Mouse (Mus musculus) CH12.LX (cell line): ENCODE data around the gene Cenpl. TPM values are rescaled to one million over a fixed set of nuclear protein-coding genes. Genes with fewer than 3 reads are reported as not detected.

ENCODE experiments used
- DNase-seq: peaks from one replicate; pipeline ENCODE4 v3.0.0-alpha.2; 2013; ENCODE audit errors: extremely low read depth
- H3K27ac ChIP-seq: 2 replicates; pipeline ENCODE4 v1.5.1; 2012; ENCODE audit warnings: low read depth, mild to moderate bottlenecking, control low read depth, moderate library complexity; ENCODE audit not compliant: insufficient read depth
- H3K27me3 ChIP-seq: replicated peaks from 2 replicates; pipeline ENCODE3; 2012; ENCODE audit warnings: inconsistent platforms
- H3K36me3 ChIP-seq, 2 experiments: replicated peaks in 1 of 2; 2 replicates each; pipeline versions ENCODE3 to v1.6.1; 2012; ENCODE audit warnings: inconsistent platforms in 1 of 2, low read length in 1 of 2, mild to moderate bottlenecking in 1 of 2, mixed read lengths in 1 of 2, moderate library complexity in 1 of 2; ENCODE audit not compliant: control insufficient read depth in 1 of 2, insufficient read depth in 1 of 2
- H3K4me1 ChIP-seq, 2 experiments: 2 replicates each; pipeline ENCODE4 v1.6.1; 2012; ENCODE audit warnings: inconsistent platforms in 1 of 2, moderate library complexity in 1 of 2; ENCODE audit not compliant: insufficient read depth in 2 of 2, control insufficient read depth in 1 of 2
- H3K4me2 ChIP-seq: 2 replicates; pipeline ENCODE4 v1.6.1; 2012; ENCODE audit warnings: low read depth, mild to moderate bottlenecking, control low read depth; ENCODE audit not compliant: poor library complexity, insufficient read depth, severe bottlenecking
- H3K4me3 ChIP-seq, 3 experiments: fragments of 150-350 bp in 1 of 3; sonication (generic) in 1 of 3; replicated peaks in 1 of 3; 2 replicates each; pipeline versions ENCODE3 to v1.5.1; 2011 to 2012; ENCODE audit warnings: low read depth in 2 of 3, low read length in 2 of 3, mild to moderate bottlenecking in 2 of 3, moderate library complexity in 2 of 3, control low read depth in 1 of 3, improper control_type of control experiment in 1 of 3, inconsistent platforms in 1 of 3, mixed read lengths in 1 of 3; ENCODE audit not compliant: poor library complexity in 1 of 3
- H3K79me2 ChIP-seq: replicated peaks from 2 replicates; pipeline ENCODE4 v1.6.1; 2012; ENCODE audit warnings: mild to moderate bottlenecking, moderate library complexity; ENCODE audit not compliant: control insufficient read depth, poor library complexity, insufficient read depth, severe bottlenecking; ENCODE audit errors: extremely low read depth
- H3K9ac ChIP-seq: 2 replicates; pipeline ENCODE4 v1.6.1; 2012; ENCODE audit warnings: low read depth, mild to moderate bottlenecking, control low read depth, moderate library complexity; ENCODE audit not compliant: insufficient read depth
- H3K9me3 ChIP-seq: replicated peaks from 2 replicates; pipeline ENCODE3; 2012; ENCODE audit warnings: low read length, inconsistent platforms, mixed read lengths
- BHLHE40 ChIP-seq: IDR thresholded peaks from 2 replicates; pipeline ENCODE4 v1.6.1; 2011; ENCODE audit warnings: mild to moderate bottlenecking, low read depth, low read length, improper control_type of control experiment
- CHD1 ChIP-seq: IDR thresholded peaks from 2 replicates; pipeline ENCODE4 v1.6.1; 2012; ENCODE audit warnings: low read depth, low read length, improper control_type of control experiment, inconsistent platforms
- CHD2 ChIP-seq: IDR thresholded peaks from 2 replicates; pipeline ENCODE4 v1.6.1; 2011; ENCODE audit warnings: low read length, improper control_type of control experiment
- ETS1 ChIP-seq: conservative IDR thresholded peaks from 2 replicates; pipeline ENCODE4 v1.6.1; 2012; ENCODE audit warnings: low read depth, mild to moderate bottlenecking, inconsistent platforms, low read length, improper control_type of control experiment, moderate library complexity
- GABPA ChIP-seq: IDR thresholded peaks from 2 replicates; pipeline ENCODE4 v1.6.1; 2012; ENCODE audit warnings: low read depth, low read length, improper control_type of control experiment, inconsistent platforms; ENCODE audit not compliant: insufficient replicate concordance
- HCFC1 ChIP-seq: IDR thresholded peaks from 2 replicates; pipeline ENCODE4 v1.6.1; 2012; ENCODE audit warnings: low read depth, mild to moderate bottlenecking, inconsistent platforms, low read length, improper control_type of control experiment
- IRF4 ChIP-seq: IDR thresholded peaks from 2 replicates; pipeline ENCODE4 v1.6.1; 2014; ENCODE audit warnings: low read depth, mild to moderate bottlenecking, inconsistent platforms, low read length, improper control_type of control experiment
- KAT2A ChIP-seq: IDR thresholded peaks from 2 replicates; pipeline ENCODE4 v1.6.1; 2012; ENCODE audit warnings: low read length, improper control_type of control experiment, inconsistent platforms; ENCODE audit not compliant: insufficient replicate concordance
- MAFK ChIP-seq: IDR thresholded peaks from 2 replicates; pipeline ENCODE4 v1.6.1; 2011; ENCODE audit warnings: low read length, improper control_type of control experiment; ENCODE audit not compliant: insufficient replicate concordance
- MAX ChIP-seq: IDR thresholded peaks from 2 replicates; pipeline ENCODE4 v1.6.1; 2011; ENCODE audit warnings: low read length, improper control_type of control experiment
- MXI1 ChIP-seq: IDR thresholded peaks from 2 replicates; pipeline ENCODE4 v1.6.1; 2011; ENCODE audit warnings: mild to moderate bottlenecking, low read depth, low read length, improper control_type of control experiment
- MYC ChIP-seq: IDR thresholded peaks from 2 replicates; pipeline ENCODE4 v1.6.1; 2011; ENCODE audit warnings: low read depth, mild to moderate bottlenecking, improper control_type of control experiment, low read length
- NRF1 ChIP-seq: IDR thresholded peaks from 2 replicates; pipeline ENCODE4 v1.6.1; 2014; ENCODE audit warnings: low read depth, mild to moderate bottlenecking, inconsistent platforms, low read length, improper control_type of control experiment, moderate library complexity
- POLR2A ChIP-seq: IDR thresholded peaks from 2 replicates; pipeline ENCODE4 v1.6.1; 2011; ENCODE audit warnings: low read depth, mild to moderate bottlenecking, improper control_type of control experiment, low read length
- POLR2AphosphoS2 ChIP-seq: IDR thresholded peaks from 2 replicates; pipeline ENCODE4 v1.6.1; 2011; ENCODE audit warnings: low read depth, low read length, improper control_type of control experiment
- RAD21 ChIP-seq: IDR thresholded peaks from 2 replicates; pipeline ENCODE4 v1.6.1; 2011; ENCODE audit warnings: low read depth, mild to moderate bottlenecking, low read length, improper control_type of control experiment, moderate library complexity
- RCOR1 ChIP-seq: conservative IDR thresholded peaks from 2 replicates; pipeline ENCODE4 v1.6.1; 2012; ENCODE audit warnings: low read depth, mild to moderate bottlenecking, inconsistent platforms, low read length, improper control_type of control experiment
- SIN3A ChIP-seq: IDR thresholded peaks from 2 replicates; pipeline ENCODE4 v1.6.1; 2012; ENCODE audit warnings: low read length, improper control_type of control experiment, inconsistent platforms
- TBP ChIP-seq: conservative IDR thresholded peaks from 2 replicates; pipeline ENCODE4 v1.6.1; 2011; ENCODE audit warnings: low read depth, low read length, improper control_type of control experiment
- UBTF ChIP-seq: IDR thresholded peaks from 2 replicates; pipeline ENCODE4 v1.6.1; 2012; ENCODE audit warnings: low read depth, mild to moderate bottlenecking, inconsistent platforms, low read length, improper control_type of control experiment, moderate library complexity
- ZC3H11A ChIP-seq: IDR thresholded peaks from 2 replicates; pipeline ENCODE4 v1.6.1; 2012; ENCODE audit warnings: low read depth, mild to moderate bottlenecking, inconsistent platforms, low read length, improper control_type of control experiment
- ZMIZ1 ChIP-seq: IDR thresholded peaks from 2 replicates; pipeline ENCODE4 v1.6.1; 2012; ENCODE audit warnings: low read depth, mild to moderate bottlenecking, inconsistent platforms, low read length, improper control_type of control experiment
- dilution Hi-C: fragments of 300-500 bp; cut with MboI; formaldehyde crosslinking; loops from 2 replicates; pipeline ENCODE4 v1.14.3; 2020; ENCODE audit warnings: low sequenced_read_pairs; ENCODE audit not compliant: extremely low pct_unique_long_range_greater_than_20kb, extremely low pct_ligation_motif_present
- in situ Hi-C: fragments of 300-500 bp; cut with MboI; formaldehyde crosslinking; loops from 3 replicates; pipeline ENCODE4 v1.14.3; 2019; ENCODE audit warnings: low sequenced_read_pairs, low pct_ligation_motif_present, low pct_unique_long_range_greater_than_20kb, mixed read lengths
- polyA plus RNA-seq: library from polyadenylated mRNA; unstranded; fragments of >175 nt; gene quantifications from 2 replicates; pipeline ENCODE4 v1.2.1, GENCODE M21; 2012; ENCODE audit warnings: low read depth; ENCODE audit not compliant: insufficient read length
- total RNA-seq, 2 experiments: library from RNA; depleted of rRNA; stranded (reverse); fragments of 300-350 nt in 1 of 2; fragments of >200 nt in 1 of 2; gene quantifications; 2 replicates each; pipeline ENCODE4 v1.2.3; 2012 to 2014

Gene Cenpl
- total and polyA plus RNA-seq, 3 experiments = 4.6 to 13.1 (median 11.5) TPM

DNA sequence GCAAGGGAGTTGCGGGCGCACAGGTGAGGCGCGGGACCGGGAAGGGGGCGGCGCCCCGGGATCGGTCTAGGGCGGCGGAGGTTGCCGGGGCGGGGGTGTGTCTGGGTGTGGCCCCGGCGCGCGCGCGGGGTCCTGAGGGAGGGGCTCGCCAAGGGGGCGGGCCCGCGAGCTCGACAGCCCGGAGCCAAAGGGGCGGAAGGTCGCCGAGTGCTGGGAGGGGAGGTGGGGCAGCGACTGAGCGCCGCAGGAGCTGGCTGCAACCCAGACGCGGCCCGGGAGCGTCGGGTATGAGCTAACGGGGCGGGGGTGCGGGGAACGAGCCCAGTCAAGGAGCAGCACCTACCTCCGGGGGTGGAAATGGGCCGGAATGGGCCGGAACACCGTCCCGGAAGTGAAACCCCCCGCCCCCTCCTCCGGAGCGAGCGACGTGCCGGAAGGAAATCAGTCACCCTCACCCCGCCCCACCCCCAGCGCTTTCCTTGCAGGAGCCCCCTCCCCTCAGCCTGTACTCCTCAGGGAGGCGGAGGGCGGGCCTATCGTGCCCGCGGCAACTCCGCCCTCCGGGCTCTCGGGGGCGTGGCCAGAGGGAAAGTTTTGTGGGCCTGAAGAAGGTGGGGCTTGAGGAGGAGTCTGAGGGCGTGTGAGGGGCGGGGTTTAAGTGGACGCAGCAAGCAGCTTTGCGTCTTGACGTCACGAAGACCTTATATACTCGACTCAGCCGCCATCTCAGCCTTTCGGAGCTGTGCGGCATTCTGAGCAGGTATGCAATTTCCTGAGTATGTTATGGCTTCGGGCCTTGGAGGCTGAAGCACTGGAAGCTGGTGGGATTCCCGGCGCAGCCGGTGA lies 35.9 kb upstream of the Cenpl start, which contains the start of gene Zbtb37 (continued):
- TF ChIP-seq KAT2A (peak; percentile 55; the same call in 1 of the 2 replicates), RAD21 (no peak), IRF4 (peak; percentile 61), MAFK (no peak), ZMIZ1 (peak; percentile 100), MXI1 (peak; percentile 71), RCOR1 (peak; percentile 37; the same call in 1 of the 2 replicates), ZC3H11A (no peak), TBP (peak; percentile 99), BHLHE40 (peak; percentile 32; the same call in 1 of the 2 replicates)

GRCm38 (mm10) chr1:161035281-161035785 lies 35.2 kb upstream of the Cenpl start:
- Histone ChIP-seq H3K9ac (peak overlapping the region; percentile 95), H3K9me3 (no peaks in the 10 kb centered on the region), H3K4me3 (peak overlapping the region; percentile 66 to 95 (median 78)), H3K79me2 (peaks cover 25% of the 10 kb centered on the region), H3K4me1 (peaks cover 0 to 44% of the 10 kb centered on the region in 2 experiments; a peak in 3 of 4 replicates), H3K4me2 (peak overlapping the region; percentile 97), H3K27me3 (no peaks in the 10 kb centered on the region), H3K36me3 (peaks cover 49 to 63% of the 10 kb centered on the region in 2 experiments), H3K27ac (peak overlapping the region; percentile 86)
- dilution Hi-C loops (no loop called here), in situ Hi-C loops (no loop called here)
- TF ChIP-seq ETS1 (peak; percentile 4; the same call in 1 of the 2 replicates), CHD2 (peak; percentile 42; the same call in 1 of the 2 replicates), RCOR1 (0 out of 2 replicates have a peak, but pooled peaks have one; percentile 32), ZC3H11A (no peak), UBTF (no peak), MXI1 (no peak), POLR2AphosphoS2 (peak; percentile 46), GABPA (no peak), NRF1 (no peak; the same call in 1 of the 2 replicates), CHD1 (peak; percentile 96), POLR2A (peak; percentile 82), SIN3A (0 out of 2 replicates have a peak, but pooled peaks have one; percentile 6), ZMIZ1 (no peak; the same call in 1 of the 2 replicates), HCFC1 (peak; percentile 10; the same call in 1 of the 2 replicates), KAT2A (0 out of 2 replicates have a peak, but pooled peaks have one; percentile 5), MYC (peak; percentile 87), MAX (peak; percentile 84; the same call in 1 of the 2 replicates)
- DNase-seq = peak; percentile 62
